In genomic region chr4:149890551-149890950, GRCm38 (mm10) we compare ENCODE assay signal across 8 mouse cellular contexts.
A peak's percentile ranks its signal among the peaks of the same experiment; 100 is the strongest.
DNase-seq lines count a peak whose midpoint lies in the region; ATAC-seq and TF ChIP-seq lines count a peak whose summit lies in the region.

No protein-coding gene starts in this region.

- H3K4me2 ChIP-seq in neural tube, embryonic 12.5 days (replicated peaks) = no peak overlapping the region

- H3K27me3 ChIP-seq in spleen, adult 2 months (ENCODE audit: control insufficient read depth, insufficient read depth, low read length) = no peaks in the 10 kb centered on the region
- H3K27me3 ChIP-seq in heart, adult 2 months (ENCODE audit: control insufficient read depth, insufficient read depth, low read length) = no peaks in the 10 kb centered on the region
- no peaks in the 10 kb centered on the region for H3K27me3 ChIP-seq in kidney, adult 2 months (replicated peaks; ENCODE audit: control insufficient read depth, insufficient read depth, low read length)
- H3K27me3 ChIP-seq in neural tube, embryonic 12.5 days (replicated peaks) = no peaks in the 10 kb centered on the region

- no peak for DNase-seq in spleen, adult 2 months (ENCODE audit: low read depth in 1 of 2, low spot score in 2 of 2)
- DNase-seq in spleen, adult 12 weeks (ENCODE audit: low spot score) = no peak
- peak; percentile 72 to 76 for DNase-seq in heart, adult 2 months
- peak; percentile 69 for DNase-seq in kidney, adult 2 months
- DNase-seq in layer of hippocampus, postnatal 25 days (ENCODE audit: extremely low spot score in 1 of 2, low spot score in 1 of 2) = no peak
- no peak for DNase-seq in layer of hippocampus, adult 8-10 months (ENCODE audit: low spot score in 2 of 2)

- no peak overlapping the region for H3K4me3 ChIP-seq in spleen, adult 2 months (ENCODE audit: extremely low read depth, insufficient read depth, insufficient read length)
- H3K4me3 ChIP-seq in heart, adult 2 months = no peak overlapping the region
- no peak overlapping the region for H3K4me3 ChIP-seq in kidney, adult 2 months (ENCODE audit: insufficient read depth, low read depth, low read length)
- no peak overlapping the region for H3K4me3 ChIP-seq in neural tube, embryonic 12.5 days

- H3K27ac ChIP-seq in spleen, adult 2 months (ENCODE audit: insufficient read depth, low read length) = 0 out of 2 replicates have a peak overlapping the region, but pooled peaks have one; percentile 38
- peak overlapping the region; percentile 73 for H3K27ac ChIP-seq in heart, adult 2 months
- peak overlapping the region; percentile 10 for H3K27ac ChIP-seq in kidney, adult 2 months (ENCODE audit: insufficient read depth, low read depth, low read length)
- peak overlapping the region; percentile 57; the same call in 1 of the 2 replicates for H3K27ac ChIP-seq in neural tube, embryonic 12.5 days

- ATAC-seq in neural tube, embryonic 12.5 days (ENCODE audit: low FRiP score, low read depth) = no peak
- ATAC-seq in granulocyte monocyte progenitor cell, adult 5-6 weeks (replicated peaks; ENCODE audit: poor library complexity, severe bottlenecking) = no peak

- intact Hi-C loops in heart, adult 2 months (cut with DNase I) = loop anchor here (2.0 kb wide), 1 partner anchor 46 kb away; no protein-coding TSS in a partner anchor

- no peak for TF ChIP-seq POLR2A in spleen, adult 2 months (IDR thresholded peaks at IDR 0.05; ENCODE audit: low read depth, low read length)
- no peak for TF ChIP-seq POLR2A in heart, adult 2 months (IDR thresholded peaks at IDR 0.05; ENCODE audit: insufficient read depth, low read depth, low read length)
- no peak for TF ChIP-seq POLR2A in kidney, adult 2 months (IDR thresholded peaks at IDR 0.05; ENCODE audit: low read depth, low read length)

- H3K9me3 ChIP-seq in neural tube, embryonic 12.5 days = no peaks in the 10 kb centered on the region

- no peak for TF ChIP-seq CTCF in spleen, adult 2 months (IDR thresholded peaks at IDR 0.05; ENCODE audit: extremely low read depth, insufficient read depth, insufficient read length, insufficient replicate concordance)
- no peak for TF ChIP-seq CTCF in heart, adult 2 months (IDR thresholded peaks at IDR 0.05)
- no peak for TF ChIP-seq CTCF in kidney, adult 2 months (conservative IDR thresholded peaks at IDR 0.05; ENCODE audit: insufficient read depth, insufficient read length, low read depth, low read length)

- TF ChIP-seq EP300 in heart, adult 2 months (IDR thresholded peaks at IDR 0.05; ENCODE audit: insufficient read depth, low read depth, low read length) = 0 out of 2 replicates have a peak, but pooled peaks have one; percentile 10

- no peaks in the 10 kb centered on the region for H3K79me2 ChIP-seq in heart, adult 2 months (replicated peaks; ENCODE audit: control insufficient read depth, insufficient read depth, low read length)

- H3K9ac ChIP-seq in heart, adult 2 months (ENCODE audit: low read depth, low read length) = no peak overlapping the region
- H3K9ac ChIP-seq in neural tube, embryonic 12.5 days = no peak overlapping the region

- WGBS in spleen, adult 2 months = 71% methylated on average over 8 of the region's 8 CpGs
- WGBS in heart, adult 2 months = 58% methylated on average over 8 of the region's 8 CpGs
- WGBS in kidney, adult 2 months = 59% methylated on average over 8 of the region's 8 CpGs
- WGBS in neural tube, embryonic 12.5 days = 39% methylated on average over 8 of the region's 8 CpGs

- peaks cover 6% of the 10 kb centered on the region; the same call in 1 of the 2 replicates for H3K4me1 ChIP-seq in spleen, adult 2 months (ENCODE audit: control insufficient read depth, insufficient read depth, insufficient read length)
- H3K4me1 ChIP-seq in heart, adult 2 months (ENCODE audit: control insufficient read depth, insufficient read depth, low read length) = peaks cover 26% of the 10 kb centered on the region
- peaks cover 10% of the 10 kb centered on the region; the same call in 1 of the 2 replicates for H3K4me1 ChIP-seq in kidney, adult 2 months (ENCODE audit: control insufficient read depth, insufficient read depth, low read length)
- H3K4me1 ChIP-seq in neural tube, embryonic 12.5 days = peaks cover 69% of the 10 kb centered on the region

- no peaks in the 10 kb centered on the region for H3K36me3 ChIP-seq in spleen, adult 2 months (ENCODE audit: control insufficient read depth, insufficient read depth, low read length)
- no peaks in the 10 kb centered on the region for H3K36me3 ChIP-seq in heart, adult 2 months (ENCODE audit: control insufficient read depth, insufficient read depth, low read length)
- no peaks in the 10 kb centered on the region for H3K36me3 ChIP-seq in kidney, adult 2 months (ENCODE audit: control insufficient read depth, insufficient read depth, low read length)
- H3K36me3 ChIP-seq in neural tube, embryonic 12.5 days = no peaks in the 10 kb centered on the region

Comparison
In these comparisons a context has a peak if more than half of its experiments do, and no peak if none do; other contexts are left out.
1. DNase-seq: peak in heart, adult 2 months (2 of 2) and kidney, adult 2 months (single experiment); none in spleen, adult 2 months (0 of 2), spleen, adult 12 weeks (single experiment), layer of hippocampus, postnatal 25 days (0 of 2) and layer of hippocampus, adult 8-10 months (0 of 2).
2. H3K27ac ChIP-seq: peak in every context shown above with its lines; median percentile 73 in heart, adult 2 months; 57 in neural tube, embryonic 12.5 days; 38 in spleen, adult 2 months; 10 in kidney, adult 2 months.